Mouse (Mus musculus): Measurements from ENCODE around the gene Mak. TPM values are rescaled to one million over a fixed set of nuclear protein-coding genes. Genes with fewer than 3 reads are reported as not detected.
A peak's percentile ranks its signal among the peaks of the same experiment; 100 is the strongest.

The Mak gene
- not detected in 2 replicates for total RNA-seq (2012; rRNA removed)
- not detected for polyA plus RNA-seq (2012; ENCODE audit: insufficient read depth in 1 of 2, insufficient read length in 2 of 2, low read depth in 1 of 2, low replicate concordance in 2 of 2, missing spikeins in 1 of 2)

- no peaks in the 10 kb centered on the region for H3K9me3 ChIP-seq (replicated peaks; ENCODE audit: insufficient read depth, low read length)
- H3K4me3 ChIP-seq (ENCODE audit: control insufficient read depth in 1 of 2, insufficient read depth in 1 of 2, low read depth in 2 of 2, low read length in 2 of 2), result no peak within 1 kb of the TSS
- peaks cover 0 to 2% of the 10 kb centered on the region in 2 experiments; a peak in 2 of 4 replicates for H3K27me3 ChIP-seq (ENCODE audit: control insufficient read depth in 1 of 2, insufficient read depth in 2 of 2, low read length in 2 of 2)
- no peaks in the 10 kb centered on the region for H3K4me1 ChIP-seq (ENCODE audit: control insufficient read depth in 1 of 2, insufficient read depth in 2 of 2, low read length in 2 of 2)
- peak; percentile 26 for DNase-seq (ENCODE audit: low read depth, low spot score)
- H3K27ac ChIP-seq (ENCODE audit: control insufficient read depth, low read depth, low read length), result no peak within 1 kb of the TSS
- no peak for TF ChIP-seq JUND (IDR thresholded peaks at IDR 0.05; ENCODE audit: low read depth, low read length)
- no peak for TF ChIP-seq MXI1 (IDR thresholded peaks at IDR 0.05; ENCODE audit: low read depth, low read length)
- TF ChIP-seq HCFC1 (IDR thresholded peaks at IDR 0.05; ENCODE audit: low read depth, low read length), result no peak
- no peak for TF ChIP-seq ZKSCAN1 (IDR thresholded peaks at IDR 0.05; ENCODE audit: low read depth, low read length)
- no peak for TF ChIP-seq TCF12 (IDR thresholded peaks at IDR 0.05; ENCODE audit: low read depth, low read length)
- TF ChIP-seq E2F4 (IDR thresholded peaks at IDR 0.05; ENCODE audit: borderline replicate concordance, low read depth, low read length), result no peak
- TF ChIP-seq USF2 (IDR thresholded peaks at IDR 0.05; ENCODE audit: borderline replicate concordance in 1 of 2, insufficient read depth in 1 of 2, low read depth in 1 of 2, low read length in 2 of 2), result no peak
- no peak for TF ChIP-seq MEF2A (IDR thresholded peaks at IDR 0.05; ENCODE audit: extremely low read depth, insufficient replicate concordance, low read depth, low read length, poor library complexity, severe bottlenecking)
- TF ChIP-seq CTCF (IDR thresholded peaks at IDR 0.05 in 2 of 3, conservative IDR thresholded peaks at IDR 0.05 in 1 of 3; ENCODE audit: control insufficient read depth in 1 of 3, insufficient read depth in 1 of 3, low read depth in 2 of 3, low read length in 3 of 3, poor library complexity in 1 of 3, severe bottlenecking in 1 of 3), result no peak
- TF ChIP-seq ELF1 (IDR thresholded peaks at IDR 0.05; ENCODE audit: low read depth, low read length), result no peak
- H3K36me3 ChIP-seq (ENCODE audit: control insufficient read depth in 1 of 2, insufficient read depth in 2 of 2, low read length in 2 of 2), result no peaks in the 10 kb centered on the region
- no peak within 1 kb of the TSS for H3K9ac ChIP-seq (ENCODE audit: control insufficient read depth, low read depth, low read length, poor library complexity, severe bottlenecking)
- no peaks in the 10 kb centered on the region for H3K79me2 ChIP-seq (ENCODE audit: control insufficient read depth, insufficient read depth, low read length, poor library complexity)
Measured at GRCm38 (mm10) chr13:41079421-41079780, at the start of gene Mak. TSS of gene Mak (minus strand) at chr13:41079706.

GRCm38 (mm10) chr13:41129061-41129460 lies 49.6 kb upstream of the Mak start:
- Histone ChIP-seq H3K36me3 (ENCODE audit: control insufficient read depth in 1 of 2, insufficient read depth in 2 of 2, low read length in 2 of 2) (no peaks in the 10 kb centered on the region), H3K4me3 (ENCODE audit: control insufficient read depth in 1 of 2, insufficient read depth in 1 of 2, low read depth in 2 of 2, low read length in 2 of 2) (no peak overlapping the region), H3K9ac (ENCODE audit: control insufficient read depth, low read depth, low read length, poor library complexity, severe bottlenecking) (no peak overlapping the region), H3K9me3 (replicated peaks; ENCODE audit: insufficient read depth, low read length) (no peaks in the 10 kb centered on the region), H3K79me2 (ENCODE audit: control insufficient read depth, insufficient read depth, low read length, poor library complexity) (no peaks in the 10 kb centered on the region), H3K4me1 (ENCODE audit: control insufficient read depth in 1 of 2, insufficient read depth in 2 of 2, low read length in 2 of 2) (no peaks in the 10 kb centered on the region), H3K27me3 (ENCODE audit: control insufficient read depth in 1 of 2, insufficient read depth in 2 of 2, low read length in 2 of 2) (peaks cover 2 to 4% of the 10 kb centered on the region in 2 experiments; a peak in 3 of 4 replicates), H3K27ac (ENCODE audit: control insufficient read depth, low read depth, low read length) (no peak overlapping the region)
- no peak for DNase-seq (ENCODE audit: low read depth, low spot score)
- TF ChIP-seq NELFE (IDR thresholded peaks at IDR 0.05; ENCODE audit: low read depth, low read length) (no peak), RAD21 (IDR thresholded peaks at IDR 0.05; ENCODE audit: low read depth, low read length) (no peak), CHD2 (IDR thresholded peaks at IDR 0.05; ENCODE audit: low read length) (no peak), ZMIZ1 (IDR thresholded peaks at IDR 0.05; ENCODE audit: low read depth, low read length) (no peak), UBTF (IDR thresholded peaks at IDR 0.05; ENCODE audit: borderline replicate concordance, insufficient read depth, low read depth, low read length) (no peak), POLR2AphosphoS5 (IDR thresholded peaks at IDR 0.05; ENCODE audit: borderline replicate concordance, low read depth, low read length) (no peak)

Measured in MEL (cell line).